8 mouse cellular contexts compared by ENCODE assay signal in the genomic region with DNA sequence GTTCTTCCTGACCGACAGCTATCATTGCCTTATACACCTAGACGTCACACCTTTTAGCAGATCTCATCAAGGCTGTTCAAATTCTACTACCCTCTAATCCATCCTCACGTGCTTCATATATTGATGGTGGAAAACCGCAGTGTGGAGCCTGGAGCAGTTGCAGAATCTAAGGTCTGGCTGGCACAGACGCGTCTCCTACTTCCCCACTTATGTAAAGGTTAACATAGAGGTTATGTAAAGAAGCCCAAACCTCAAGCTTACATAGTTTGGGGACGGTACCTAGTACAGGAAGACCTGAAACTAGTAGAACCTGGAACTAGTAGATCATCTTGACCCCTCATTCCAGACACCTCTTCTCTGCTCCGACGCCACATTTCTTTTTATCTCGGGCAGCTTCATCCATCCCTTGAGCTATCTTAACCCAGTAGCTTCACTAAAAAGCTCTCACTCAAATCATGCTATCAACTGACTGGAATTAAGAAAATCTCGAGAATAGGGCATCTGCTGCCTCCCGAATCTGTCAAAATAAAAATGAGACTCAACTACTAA. TPM values are rescaled to one million over a fixed set of nuclear protein-coding genes. Genes with fewer than 3 reads are reported as not detected.
A peak's percentile ranks its signal among the peaks of the same experiment; 100 is the strongest.
DNase-seq lines count a peak whose midpoint lies in the region; ATAC-seq lines count a peak whose summit lies in the region.

No protein-coding gene starts in this region.

- peak overlapping the region; percentile 86 for H3K4me3 ChIP-seq in lung, embryonic 15.5 days
- peak overlapping the region; percentile 50 for H3K4me3 ChIP-seq in hindbrain, embryonic 11.5 days (ENCODE audit: low read depth, low read length)
- peak overlapping the region; percentile 73 for H3K4me3 ChIP-seq in midbrain, embryonic 10.5 days

- H3K9me3 ChIP-seq in lung, embryonic 15.5 days, result no peaks in the 10 kb centered on the region
- no peaks in the 10 kb centered on the region for H3K9me3 ChIP-seq in hindbrain, embryonic 11.5 days (ENCODE audit: control insufficient read depth, low read length)
- H3K9me3 ChIP-seq in midbrain, embryonic 10.5 days (replicated peaks), result no peaks in the 10 kb centered on the region

- WGBS in lung, embryonic 15.5 days, result 7% methylated on average over 12 of the region's 12 CpGs
- WGBS in hindbrain, embryonic 11.5 days, result 17% methylated on average over 12 of the region's 12 CpGs
- 16% methylated on average over 12 of the region's 12 CpGs for WGBS in midbrain, embryonic 10.5 days

- 0 out of 2 replicates have a peak, but pooled peaks have one; percentile 47 for ATAC-seq in lung, embryonic 15.5 days (ENCODE audit: borderline replicate concordance, extremely low read depth, low FRiP score, low TSS enrichment)
- ATAC-seq in hindbrain, embryonic 11.5 days (ENCODE audit: low FRiP score), result peak; percentile 19; the same call in 1 of the 2 replicates

- peak overlapping the region; percentile 83 for H3K4me2 ChIP-seq in lung, embryonic 15.5 days
- peak overlapping the region; percentile 48 for H3K4me2 ChIP-seq in hindbrain, embryonic 11.5 days (replicated peaks; ENCODE audit: low read depth, low read length)

- peak overlapping the region; percentile 88 for H3K27ac ChIP-seq in lung, embryonic 15.5 days
- H3K27ac ChIP-seq in hindbrain, embryonic 11.5 days (ENCODE audit: low read depth, low read length), result peak overlapping the region; percentile 93; the same call in 1 of the 2 replicates
- H3K27ac ChIP-seq in midbrain, embryonic 10.5 days (replicated peaks), result peak overlapping the region; percentile 90

- H3K36me3 ChIP-seq in lung, embryonic 15.5 days, result peaks cover 8% of the 10 kb centered on the region
- no peaks in the 10 kb centered on the region for H3K36me3 ChIP-seq in hindbrain, embryonic 11.5 days (ENCODE audit: control insufficient read depth, insufficient read depth, low read length)
- H3K36me3 ChIP-seq in midbrain, embryonic 10.5 days, result peaks cover 8% of the 10 kb centered on the region

- peaks cover 12% of the 10 kb centered on the region; the same call in 1 of the 2 replicates for H3K4me1 ChIP-seq in lung, embryonic 15.5 days
- no peaks in the 10 kb centered on the region for H3K4me1 ChIP-seq in hindbrain, embryonic 11.5 days (replicated peaks; ENCODE audit: control insufficient read depth, insufficient read depth, low read length)
- H3K4me1 ChIP-seq in midbrain, embryonic 10.5 days, result peaks cover 24% of the 10 kb centered on the region

- no peaks in the 10 kb centered on the region for H3K27me3 ChIP-seq in lung, embryonic 15.5 days
- no peaks in the 10 kb centered on the region for H3K27me3 ChIP-seq in hindbrain, embryonic 11.5 days (ENCODE audit: control insufficient read depth, insufficient read depth, low read length)
- no peaks in the 10 kb centered on the region for H3K27me3 ChIP-seq in midbrain, embryonic 10.5 days (ENCODE audit: low read depth, poor library complexity, severe bottlenecking)

- intact Hi-C loops in gastrocnemius, postnatal 36 days (cut with DNase I), result loop anchor here (10.0 kb wide), 1 partner anchor 591 kb away; the partner anchor contains the start of gene Noc3l

- DNase-seq in lung, postnatal 14 days, result no peak
- DNase-seq in c-Kit-positive CD71-positive TER-119-positive erythroid progenitor cells, embryonic 14.5 days (ENCODE audit: low spot score), result peak; percentile 12
- DNase-seq in hindbrain, embryonic 11.5 days (ENCODE audit: low spot score), result no peak
- DNase-seq in midbrain, embryonic 10.5 days (ENCODE audit: low spot score), result no peak
- DNase-seq in right cerebral cortex, postnatal 36 days (ENCODE audit: low spot score in 2 of 2), result no peak
- DNase-seq in gastrocnemius, postnatal 36 days, result no peak
- no peak for DNase-seq in gastrocnemius, adult 18-20 months (ENCODE audit: low spot score)

- H3K9ac ChIP-seq in lung, embryonic 15.5 days, result peak overlapping the region; percentile 80
- H3K9ac ChIP-seq in hindbrain, embryonic 11.5 days (ENCODE audit: low read depth, low read length), result peak overlapping the region; percentile 62

RNA-seq across cellular contexts. Expression of gene Fra10ac1, which starts 0.5 kb away (rescaled TPM):
- polyA plus RNA-seq in lung, embryonic 15.5 days (2015; fragmentation: Nextera tagmentation; extraction: Ambion mirVana), result 33.2 and 36.4 TPM in 2 replicates
- polyA plus RNA-seq in hindbrain, embryonic 11.5 days (2014; fragmentation: Nextera tagmentation; extraction: Ambion mirVana), result 47.2 and 54.0 TPM in 2 replicates
- polyA plus RNA-seq in midbrain, embryonic 10.5 days (2016; fragmentation: Nextera tagmentation; extraction: Ambion mirVana), result 45.1 and 46.6 TPM in 2 replicates
- 10 to 100 TPM in 1 of 2 experiments, 1 to 10 TPM in 1; 10.0 to 10.7 TPM for total RNA-seq in gastrocnemius, postnatal 36 days (2021)
- 10 to 100 TPM; 11.6 to 12.1 TPM for total RNA-seq in gastrocnemius, adult 18-20 months (2021)

RNA-seq across cellular contexts. Expression of gene Lgi1, which starts 40.9 kb away (rescaled TPM):
- polyA plus RNA-seq in lung, embryonic 15.5 days (2015; fragmentation: Nextera tagmentation; extraction: Ambion mirVana), result 0.15 and 0.39 TPM in 2 replicates
- polyA plus RNA-seq in hindbrain, embryonic 11.5 days (2014; fragmentation: Nextera tagmentation; extraction: Ambion mirVana), result 2.1 TPM in 2 replicates
- polyA plus RNA-seq in midbrain, embryonic 10.5 days (2016; fragmentation: Nextera tagmentation; extraction: Ambion mirVana), result 2.4 and 2.8 TPM in 2 replicates
- 1 to 10 TPM; 1.5 to 3.1 TPM for total RNA-seq in gastrocnemius, postnatal 36 days (2021)
- 1 to 10 TPM; 4.3 to 6.8 TPM for total RNA-seq in gastrocnemius, adult 18-20 months (2021)
